Mouse (Mus musculus) cerebellum, adult 2 months (tissue): Measurements from ENCODE around the gene Dzip1.

ENCODE experiments used
- CTCF ChIP-seq: fragments of 200-500 bp; IDR thresholded peaks from 2 replicates; pipeline ENCODE4 v1.5.1; 2011; ENCODE audit warnings: low read depth, mild to moderate bottlenecking, control low read depth, low read length, moderate library complexity, borderline replicate concordance; ENCODE audit not compliant: insufficient read depth
- POLR2A ChIP-seq: fragments of 200-500 bp; IDR thresholded peaks from 2 replicates; pipeline ENCODE4 v1.6.1; 2011; ENCODE audit warnings: low read length, control low read depth, borderline replicate concordance; ENCODE audit not compliant: insufficient read depth

GRCm38 (mm10) chr14:118833241-118833640, 92.0 kb downstream of the Dzip1 start:
- no peak for TF ChIP-seq CTCF
- no peak for TF ChIP-seq POLR2A
